Mouse (Mus musculus) liver, adult 2 months (tissue): ENCODE data around the gene Fgf11. TPM values are rescaled to one million over a fixed set of nuclear protein-coding genes. Genes with fewer than 3 reads are reported as not detected.
A peak's percentile ranks its signal among the peaks of the same experiment; 100 is the strongest.

Experiments used
- DNase-seq: peaks from one replicate; pipeline ENCODE4 v3.0.0-alpha.2; 2011; ENCODE audit warnings: low read depth, low spot score; ENCODE audit errors: extremely low read depth
- H3K27ac ChIP-seq: fragments of 200-500 bp; replicated peaks from 2 replicates; pipeline ENCODE4 v1.5.1; 2012; ENCODE audit warnings: low read depth, mild to moderate bottlenecking, control low read depth, inconsistent platforms, low read length; ENCODE audit not compliant: insufficient read depth
- H3K27me3 ChIP-seq: fragments of 200-500 bp; 2 replicates; pipeline ENCODE4 v1.6.1; 2012; ENCODE audit warnings: mild to moderate bottlenecking, moderate library complexity, low read length, inconsistent platforms; ENCODE audit not compliant: control insufficient read depth, insufficient read depth
- H3K36me3 ChIP-seq: fragments of 200-500 bp; 2 replicates; pipeline ENCODE4 v1.6.1; 2012; ENCODE audit warnings: low read length, inconsistent platforms; ENCODE audit not compliant: control insufficient read depth, insufficient read depth
- H3K4me1 ChIP-seq: fragments of 200-500 bp; 2 replicates; pipeline ENCODE4 v1.6.1; 2011; ENCODE audit warnings: low read length; ENCODE audit not compliant: control insufficient read depth, insufficient read depth
- H3K4me3 ChIP-seq: fragments of 200-500 bp; 2 replicates; pipeline ENCODE4 v1.5.1; 2011; ENCODE audit warnings: low read depth, mild to moderate bottlenecking, control low read depth, low read length, moderate library complexity; ENCODE audit not compliant: insufficient read depth
- H3K79me2 ChIP-seq: fragments of 200-500 bp; 2 replicates; pipeline ENCODE4 v1.6.1; 2012; ENCODE audit warnings: inconsistent platforms, mild to moderate bottlenecking, low read length, moderate library complexity; ENCODE audit not compliant: control insufficient read depth, insufficient read depth
- H3K9ac ChIP-seq: fragments of 200-500 bp; 2 replicates; pipeline ENCODE4 v1.6.1; 2012; ENCODE audit warnings: low read depth, mild to moderate bottlenecking, control low read depth, inconsistent platforms, low read length
- CTCF ChIP-seq: fragments of 200-500 bp; IDR thresholded peaks from 2 replicates; pipeline ENCODE4 v1.5.1; 2011; ENCODE audit warnings: low read depth, low read length, control low read depth
- POLR2A ChIP-seq: fragments of 200-500 bp; IDR thresholded peaks from 2 replicates; pipeline ENCODE4 v1.6.1; 2011; ENCODE audit warnings: low read length, control low read depth; ENCODE audit not compliant: insufficient read depth; ENCODE audit errors: extremely low read depth
- WGBS: fragments of 180-500 bp; shearing (Covaris S2); methylation state at CpG from one replicate; pipeline ENCODE4 v1.1.7; 2018; 5-methylcytosine and 5-hydroxymethylcytosine counted together
- polyA plus RNA-seq: library from polyadenylated mRNA; depleted of rRNA; stranded (reverse); fragments of >200 nt; gene quantifications from 2 replicates; pipeline ENCODE4 v1.2.3, GENCODE M21; 2012
- total RNA-seq: library from RNA; depleted of rRNA; stranded (reverse); fragments of >200 nt; gene quantifications from 2 replicates; pipeline ENCODE4 v1.2.3, GENCODE M21; 2014

Gene Fgf11
- total and polyA plus RNA-seq, 2 experiments, result 0.18 to 0.33 TPM

GRCm38 (mm10) chr11:69846738-69847688, 45.4 kb upstream of the Fgf11 start:
- Histone ChIP-seq H3K4me1 (peaks cover 8% of the 10 kb centered on the region), H3K36me3 (no peaks in the 10 kb centered on the region; the same call in 1 of the 2 replicates), H3K27ac (peak overlapping the region; percentile 22), H3K27me3 (no peaks in the 10 kb centered on the region), H3K79me2 (no peaks in the 10 kb centered on the region), H3K9ac (peak overlapping the region; percentile 64), H3K4me3 (peak overlapping the region; percentile 66)
- WGBS, result 21% methylated on average over 37 of the region's 37 CpGs
- DNase-seq, result no peak
- TF ChIP-seq POLR2A (no peak), CTCF (no peak)

GRCm38 (mm10) chr11:69846198-69846680, 44.6 kb upstream of the Fgf11 start, which contains the start of gene Plscr3:
Gene Plscr3 (plus strand): TSS chr11:69846376.
- H3K9ac ChIP-seq, result peak within 1 kb of the TSS; percentile 79
- no peaks in the 10 kb centered on the region for H3K27me3 ChIP-seq
- WGBS, result under 1% methylated on average over 38 of the region's 38 CpGs
- peak within 1 kb of the TSS; percentile 89 for H3K27ac ChIP-seq
- peak; percentile 89 for DNase-seq
- H3K4me3 ChIP-seq, result peak within 1 kb of the TSS; percentile 66
- no peaks in the 10 kb centered on the region; the same call in 1 of the 2 replicates for H3K36me3 ChIP-seq
- TF ChIP-seq POLR2A (peak; percentile 96), CTCF (no peak)
- no peaks in the 10 kb centered on the region for H3K79me2 ChIP-seq
- H3K4me1 ChIP-seq, result peaks cover 8% of the 10 kb centered on the region

GRCm38 (mm10) chr11:69838714-69839104, 37.1 kb upstream of the Fgf11 start:
- no peaks in the 10 kb centered on the region for H3K36me3 ChIP-seq
- H3K4me1 ChIP-seq, result peaks cover 2% of the 10 kb centered on the region
- TF ChIP-seq CTCF (no peak), POLR2A (no peak)
- no peaks in the 10 kb centered on the region for H3K79me2 ChIP-seq
- H3K27me3 ChIP-seq, result 0 out of 2 replicates have a peak, but pooled peaks cover 3% of the 10 kb centered on the region
- peak overlapping the region; percentile 90 for H3K9ac ChIP-seq
- WGBS, result under 1% methylated on average over 7 of the region's 7 CpGs
- peak; percentile 56 for DNase-seq
- H3K4me3 ChIP-seq, result peak overlapping the region; percentile 94
- peak overlapping the region; percentile 94 for H3K27ac ChIP-seq

GRCm38 (mm10) chr11:69837952-69838713, 36.5 kb upstream of the Fgf11 start, which contains the start of gene Tmem256:
Gene Tmem256 (plus strand): TSS chr11:69838514.
- TF ChIP-seq POLR2A (peak; percentile 89), CTCF (no peak)
- under 1% methylated on average over 34 of the region's 34 CpGs for WGBS

GRCm38 (mm10) chr11:69837604-69837951, 35.9 kb upstream of the Fgf11 start, which contains the start of gene Nlgn2:
Gene Nlgn2 (minus strand): TSS chr11:69837784.
- no peaks in the 10 kb centered on the region for H3K36me3 ChIP-seq
- H3K4me1 ChIP-seq, result peaks cover 2% of the 10 kb centered on the region
- WGBS, result 0% methylated on average over 29 of the region's 32 CpGs
- H3K4me3 ChIP-seq, result peak within 1 kb of the TSS; percentile 94
- 0 out of 2 replicates have a peak, but pooled peaks cover 3% of the 10 kb centered on the region for H3K27me3 ChIP-seq
- peak within 1 kb of the TSS; percentile 90 for H3K9ac ChIP-seq
- 0 out of 2 replicates have a peak, but pooled peaks have one; percentile 19 for TF ChIP-seq POLR2A
- no peak for TF ChIP-seq CTCF
- no peaks in the 10 kb centered on the region for H3K79me2 ChIP-seq
- H3K27ac ChIP-seq, result peak within 1 kb of the TSS; percentile 94
- no peak for DNase-seq

More at GRCm38 (mm10) chr11:69837952-69838713, 36.5 kb upstream of the Fgf11 start, which contains the start of gene Tmem256:
- H3K36me3 ChIP-seq, result no peaks in the 10 kb centered on the region
- H3K79me2 ChIP-seq, result no peaks in the 10 kb centered on the region
- DNase-seq, result peak; percentile 97
- peak within 1 kb of the TSS; percentile 94 for H3K27ac ChIP-seq
- 0 out of 2 replicates have a peak, but pooled peaks cover 3% of the 10 kb centered on the region for H3K27me3 ChIP-seq
- H3K4me3 ChIP-seq, result peak within 1 kb of the TSS; percentile 94
- H3K4me1 ChIP-seq, result peaks cover 2% of the 10 kb centered on the region
- H3K9ac ChIP-seq, result peak within 1 kb of the TSS; percentile 90
